Mouse (Mus musculus): ENCODE measurements around the gene Ube2e2.

- TF ChIP-seq CTCF (IDR thresholded peaks at IDR 0.05; ENCODE audit: low read depth, low read length) (no peak), TAL1 (conservative IDR thresholded peaks at IDR 0.05; ENCODE audit: low read depth, low read length) (no peak), POLR2AphosphoS5 (IDR thresholded peaks at IDR 0.05; ENCODE audit: insufficient replicate concordance, low read depth, low read length) (no peak), GATA1 (IDR thresholded peaks at IDR 0.05; ENCODE audit: borderline replicate concordance, low read length) (no peak)
Observed at GRCm38 (mm10) chr14:18666251-18666650, 227.8 kb downstream of the Ube2e2 start.

All from G1E (cell line).